In genomic region chr15:97744930-97745329, GRCm38 (mm10) we compare ENCODE assay signal across 9 mouse cellular contexts. TPM values are rescaled to one million over a fixed set of nuclear protein-coding genes. Genes with fewer than 3 reads are reported as not detected.
DNase-seq lines count a peak whose midpoint lies in the region; ATAC-seq and TF ChIP-seq lines count a peak whose summit lies in the region.
"Had no signal": no experiment of that assay in that cellular context is flagged by ENCODE, and none has a peak within 500 bp of the region (broad histone marks: within the 10 kb centered on the region; RNA-seq: fewer than 3 reads in every experiment).

No protein-coding gene starts in this region.

- DNase-seq in gastrocnemius, adult 18-20 months (ENCODE audit: low spot score): peak; percentile 44
- DNase-seq in gastrocnemius, postnatal 36 days: no peak
- peak; percentile 90 for DNase-seq in CH12.LX (ENCODE audit: extremely low read depth)
- DNase-seq in heart, postnatal 0 days (ENCODE audit: low spot score): peak; percentile 78
- DNase-seq in frontal cortex, postnatal 25 days (ENCODE audit: low spot score in 2 of 2): no peak
- no peak for DNase-seq in urinary bladder, adult 18-20 months (ENCODE audit: low spot score in 2 of 2)
- DNase-seq: cerebellum, adult 9-10 months had no signal

- peaks cover 47 to 65% of the 10 kb centered on the region in 2 experiments for H3K4me1 ChIP-seq in CH12.LX (ENCODE audit: control insufficient read depth in 1 of 2, insufficient read depth in 2 of 2)
- H3K4me1 ChIP-seq in heart, postnatal 0 days (ENCODE audit: control insufficient read depth, insufficient read depth): peaks cover 28% of the 10 kb centered on the region
- H3K4me1 ChIP-seq in neural tube, embryonic 13.5 days (replicated peaks): peaks cover 45% of the 10 kb centered on the region

- peak; percentile 36 for TF ChIP-seq POLR2A in CH12.LX (IDR thresholded peaks at IDR 0.05; ENCODE audit: low read depth, low read length)

- no peaks in the 10 kb centered on the region; the same call in 1 of the 2 replicates for H3K79me2 ChIP-seq in CH12.LX (replicated peaks; ENCODE audit: control insufficient read depth, extremely low read depth, insufficient read depth, poor library complexity, severe bottlenecking)

- no peak overlapping the region for H3K4me3 ChIP-seq in CH12.LX (replicated peaks in 1 of 3; ENCODE audit: low read depth in 2 of 3, low read length in 2 of 3, poor library complexity in 1 of 3)
- no peak overlapping the region for H3K4me3 ChIP-seq in heart, postnatal 0 days (ENCODE audit: low read depth, low read length)
- no peak overlapping the region for H3K4me3 ChIP-seq in neural tube, embryonic 13.5 days

- no peaks in the 10 kb centered on the region for H3K9me3 ChIP-seq in CH12.LX (replicated peaks; ENCODE audit: low read length)
- no peaks in the 10 kb centered on the region for H3K9me3 ChIP-seq in heart, postnatal 0 days (replicated peaks; ENCODE audit: control insufficient read depth, low read length)
- no peaks in the 10 kb centered on the region for H3K9me3 ChIP-seq in neural tube, embryonic 13.5 days

- no peak overlapping the region for H3K9ac ChIP-seq in CH12.LX (ENCODE audit: insufficient read depth, low read depth)
- 0 out of 2 replicates have a peak overlapping the region, but pooled peaks have one; percentile 4 for H3K9ac ChIP-seq in heart, postnatal 0 days (replicated peaks; ENCODE audit: low read depth, low read length)
- 0 out of 2 replicates have a peak overlapping the region, but pooled peaks have one; percentile 2 for H3K9ac ChIP-seq in neural tube, embryonic 13.5 days

- no peak; the same call in none of the 2 replicates for TF ChIP-seq RAD21 in CH12.LX (IDR thresholded peaks at IDR 0.05; ENCODE audit: low read depth, low read length)

- peak overlapping the region; percentile 55 for H3K27ac ChIP-seq in CH12.LX (ENCODE audit: insufficient read depth, low read depth)
- peak overlapping the region; percentile 58 for H3K27ac ChIP-seq in heart, postnatal 0 days (ENCODE audit: low read depth)
- H3K27ac ChIP-seq in neural tube, embryonic 13.5 days (replicated peaks): peak overlapping the region; percentile 78

- 0 out of 2 replicates have a peak, but pooled peaks have one; percentile 12 for ATAC-seq in heart, postnatal 0 days (ENCODE audit: insufficient read depth, low read depth)
- peak; percentile 77 for ATAC-seq in neural tube, embryonic 13.5 days (ENCODE audit: low read depth)
- ATAC-seq in inflammation-experienced regulatory T-cells, adult 6 months: no peak

- H3K4me2 ChIP-seq in CH12.LX (ENCODE audit: insufficient read depth, low read depth, poor library complexity, severe bottlenecking): peak overlapping the region; percentile 13; the same call in 1 of the 2 replicates
- peak overlapping the region; percentile 7; the same call in 1 of the 2 replicates for H3K4me2 ChIP-seq in heart, postnatal 0 days (ENCODE audit: low read depth, low read length)
- H3K4me2 ChIP-seq in neural tube, embryonic 13.5 days: no peak overlapping the region

- WGBS in heart, postnatal 0 days: 62% methylated on average over 10 of the region's 10 CpGs
- 47% methylated on average over 10 of the region's 10 CpGs for WGBS in neural tube, embryonic 13.5 days

- in situ Hi-C loops in CH12.LX (cut with MboI; ENCODE audit: low pct_ligation_motif_present, low pct_unique_long_range_greater_than_20kb, low sequenced_read_pairs): no loop called here

- H3K27me3 ChIP-seq in CH12.LX (replicated peaks): no peaks in the 10 kb centered on the region
- H3K27me3 ChIP-seq in heart, postnatal 0 days (ENCODE audit: control insufficient read depth, insufficient read depth, low read length): no peaks in the 10 kb centered on the region
- H3K27me3 ChIP-seq in neural tube, embryonic 13.5 days: no peaks in the 10 kb centered on the region

- no peak; the same call in none of the 2 replicates for TF ChIP-seq EP300 in CH12.LX (IDR thresholded peaks at IDR 0.05; ENCODE audit: low read length)
- no peak for TF ChIP-seq EP300 in heart, postnatal 0 days (IDR thresholded peaks at IDR 0.05; ENCODE audit: low read depth)

- intact Hi-C loops in gastrocnemius, postnatal 36 days (cut with DNase I): no loop called here

- TF ChIP-seq CTCF in CH12.LX (conservative IDR thresholded peaks at IDR 0.05 in 1 of 2, IDR thresholded peaks at IDR 0.05 in 1 of 2; ENCODE audit: low read depth in 2 of 2, low read length in 2 of 2): no peak
- no peak for TF ChIP-seq CTCF in heart, postnatal 0 days (IDR thresholded peaks at IDR 0.05; ENCODE audit: low read depth)

- H3K36me3 ChIP-seq in CH12.LX (replicated peaks in 1 of 2; ENCODE audit: control insufficient read depth in 1 of 2, insufficient read depth in 1 of 2, low read length in 1 of 2): peaks cover 0 to 27% of the 10 kb centered on the region in 2 experiments
- H3K36me3 ChIP-seq in heart, postnatal 0 days (replicated peaks; ENCODE audit: control insufficient read depth, insufficient read depth, low read length): peaks cover 12% of the 10 kb centered on the region
- no peaks in the 10 kb centered on the region for H3K36me3 ChIP-seq in neural tube, embryonic 13.5 days

- dilution Hi-C loops in CH12.LX (cut with MboI; ENCODE audit: extremely low pct_ligation_motif_present, extremely low pct_unique_long_range_greater_than_20kb, low sequenced_read_pairs): no loop called here

TF ChIP-seq in CH12.LX, 34 proteins besides CTCF, POLR2A, EP300 and RAD21 (continues in another document):
- peak; percentile 95 for TF ChIP-seq BHLHE40 (IDR thresholded peaks at IDR 0.05; ENCODE audit: low read depth, low read length)
- TF ChIP-seq CHD2 (IDR thresholded peaks at IDR 0.05; ENCODE audit: low read length): no peak; the same call in 1 of the 2 replicates
- peak; percentile 35 for TF ChIP-seq SMC3 (IDR thresholded peaks at IDR 0.05; ENCODE audit: low read depth, low read length)
- TF ChIP-seq ELF1 (IDR thresholded peaks at IDR 0.05; ENCODE audit: low read depth, low read length): peak; percentile 17; the same call in 1 of the 2 replicates
- no peak for TF ChIP-seq HCFC1 (IDR thresholded peaks at IDR 0.05; ENCODE audit: low read depth, low read length)
- peak; percentile 97 for TF ChIP-seq TCF12 (IDR thresholded peaks at IDR 0.05; ENCODE audit: low read depth, low read length)
- TF ChIP-seq NRF1 (IDR thresholded peaks at IDR 0.05; ENCODE audit: low read depth, low read length): peak; percentile 80
- TF ChIP-seq SIN3A (IDR thresholded peaks at IDR 0.05; ENCODE audit: low read length): peak; percentile 81
- TF ChIP-seq ETS1 (conservative IDR thresholded peaks at IDR 0.05; ENCODE audit: low read depth, low read length): peak; percentile 95
- TF ChIP-seq CHD1 (IDR thresholded peaks at IDR 0.05; ENCODE audit: low read depth, low read length): no peak; the same call in 1 of the 2 replicates
- TF ChIP-seq ZC3H11A (IDR thresholded peaks at IDR 0.05; ENCODE audit: low read depth, low read length): no peak
- peak; percentile 84 for TF ChIP-seq MAX (IDR thresholded peaks at IDR 0.05; ENCODE audit: low read length)
- peak; percentile 91 for TF ChIP-seq MAZ (IDR thresholded peaks at IDR 0.05; ENCODE audit: low read depth, low read length)

RNA-seq across cellular contexts. Expression of gene Endou, which starts 13.8 kb away (rescaled TPM):
- total RNA-seq in gastrocnemius, adult 18-20 months (2021): under 1 TPM; 0.34 to 0.45 TPM
- under 1 TPM; 0.44 to 0.77 TPM for total RNA-seq in gastrocnemius, postnatal 36 days (2021)
- total RNA-seq in CH12.LX (2012; rRNA removed) (38.9 and 49.5 TPM in 2 replicates), CH12.LX (2014; rRNA removed) (60.5 and 66.9 TPM in 2 replicates)
- polyA plus RNA-seq in CH12.LX (2012; ENCODE audit: insufficient read length, low read depth): 64.0 and 69.8 TPM in 2 replicates
- 0.95 and 1.3 TPM in 2 replicates for total RNA-seq in heart, postnatal 0 days (2014; rRNA removed; ENCODE audit: low replicate concordance)
- 5.1 and 5.6 TPM in 2 replicates for polyA plus RNA-seq in heart, postnatal 0 days (2015; fragmentation: Nextera tagmentation; extraction: Ambion mirVana)
- 0.25 and 0.29 TPM in 2 replicates for polyA plus RNA-seq in neural tube, embryonic 13.5 days (2015; fragmentation: Nextera tagmentation; extraction: Ambion mirVana)
- polyA plus RNA-seq in inflammation-experienced regulatory T-cells, adult 6 months (2017; shearing (Covaris generic)): not detected

RNA-seq across cellular contexts. Expression of gene Rapgef3, which starts 22.8 kb away (rescaled TPM):
- total RNA-seq in gastrocnemius, adult 18-20 months (2021): 1 to 10 TPM; 6.6 to 9.0 TPM
- total RNA-seq in gastrocnemius, postnatal 36 days (2021): 1 to 10 TPM; 5.1 to 7.7 TPM
- total RNA-seq in CH12.LX (2012; rRNA removed) (2.8 and 3.4 TPM in 2 replicates), CH12.LX (2014; rRNA removed) (2.2 and 3.2 TPM in 2 replicates)
- polyA plus RNA-seq in CH12.LX (2012; ENCODE audit: insufficient read length, low read depth): 1.7 and 2.5 TPM in 2 replicates
- 51.6 and 57.8 TPM in 2 replicates for total RNA-seq in heart, postnatal 0 days (2014; rRNA removed; ENCODE audit: low replicate concordance)
- 15.5 and 17.6 TPM in 2 replicates for polyA plus RNA-seq in heart, postnatal 0 days (2015; fragmentation: Nextera tagmentation; extraction: Ambion mirVana)
- 10.8 and 12.0 TPM in 2 replicates for polyA plus RNA-seq in neural tube, embryonic 13.5 days (2015; fragmentation: Nextera tagmentation; extraction: Ambion mirVana)
- not detected for polyA plus RNA-seq in inflammation-experienced regulatory T-cells, adult 6 months (2017; shearing (Covaris generic))

RNA-seq across cellular contexts. Expression of gene Slc48a1, which starts 33.4 kb away (rescaled TPM):
- total RNA-seq in gastrocnemius, adult 18-20 months (2021): 10 to 100 TPM; 45.0 to 48.7 TPM
- total RNA-seq in gastrocnemius, postnatal 36 days (2021): 10 to 100 TPM; 44.8 to 46.2 TPM
- total RNA-seq in CH12.LX (2012; rRNA removed) (35.0 and 39.4 TPM in 2 replicates), CH12.LX (2014; rRNA removed) (23.2 and 25.4 TPM in 2 replicates)
- 50.6 and 56.0 TPM in 2 replicates for polyA plus RNA-seq in CH12.LX (2012; ENCODE audit: insufficient read length, low read depth)
- total RNA-seq in heart, postnatal 0 days (2014; rRNA removed; ENCODE audit: low replicate concordance): 56.5 and 76.1 TPM in 2 replicates
- polyA plus RNA-seq in heart, postnatal 0 days (2015; fragmentation: Nextera tagmentation; extraction: Ambion mirVana): 90.9 and 92.1 TPM in 2 replicates
- polyA plus RNA-seq in neural tube, embryonic 13.5 days (2015; fragmentation: Nextera tagmentation; extraction: Ambion mirVana): 54.5 and 66.0 TPM in 2 replicates
- 10 to 100 TPM; 30.1 to 34.1 (median 30.8) TPM for polyA plus RNA-seq in inflammation-experienced regulatory T-cells, adult 6 months (2017; shearing (Covaris generic))

RNA-seq across cellular contexts. Expression of gene Rpap3, which starts 39.3 kb away (rescaled TPM):
- 10 to 100 TPM; 12.0 to 14.0 TPM for total RNA-seq in gastrocnemius, adult 18-20 months (2021)
- 10 to 100 TPM in 1 of 2 experiments, 1 to 10 TPM in 1; 9.8 to 12.4 TPM for total RNA-seq in gastrocnemius, postnatal 36 days (2021)
- total RNA-seq in CH12.LX (2012; rRNA removed) (43.1 and 51.8 TPM in 2 replicates), CH12.LX (2014; rRNA removed) (73.7 and 88.8 TPM in 2 replicates)
- polyA plus RNA-seq in CH12.LX (2012; ENCODE audit: insufficient read length, low read depth): 69.1 and 83.7 TPM in 2 replicates
- 14.7 and 23.0 TPM in 2 replicates for total RNA-seq in heart, postnatal 0 days (2014; rRNA removed; ENCODE audit: low replicate concordance)
- 18.5 and 19.5 TPM in 2 replicates for polyA plus RNA-seq in heart, postnatal 0 days (2015; fragmentation: Nextera tagmentation; extraction: Ambion mirVana)
- 31.1 and 32.7 TPM in 2 replicates for polyA plus RNA-seq in neural tube, embryonic 13.5 days (2015; fragmentation: Nextera tagmentation; extraction: Ambion mirVana)
- 10 to 100 TPM; 17.3 to 34.2 (median 22.8) TPM for polyA plus RNA-seq in inflammation-experienced regulatory T-cells, adult 6 months (2017; shearing (Covaris generic))

Comparison
In these comparisons a context has a peak if more than half of its experiments do, and no peak if none do; other contexts are left out.
1. DNase-seq: peak in gastrocnemius, adult 18-20 months (single experiment), CH12.LX (single experiment) and heart, postnatal 0 days (single experiment); none in gastrocnemius, postnatal 36 days (0 of 2), frontal cortex, postnatal 25 days (0 of 2) and urinary bladder, adult 18-20 months (0 of 2).
2. RNA of gene Endou, which starts 13.8 kb away (total RNA-seq): 38.9 to 66.9 TPM in CH12.LX; 0.95 to 1.3 TPM in heart, postnatal 0 days, 0.44 to 0.77 TPM in gastrocnemius, postnatal 36 days and 0.34 to 0.45 TPM in gastrocnemius, adult 18-20 months; every median in the first group is over 10 times any median in the second.
3. Peak in every context shown above with its lines, with median percentiles within 50 percentile points of each other: H3K27ac ChIP-seq.